Mouse (Mus musculus): ENCODE data around the gene Tanc1. TPM values are rescaled to one million over a fixed set of nuclear protein-coding genes. Genes with fewer than 3 reads are reported as not detected.

The Tanc1 gene
- polyA plus RNA-seq, 1 experiment from 2014 or later: 2.4 TPM

DNA sequence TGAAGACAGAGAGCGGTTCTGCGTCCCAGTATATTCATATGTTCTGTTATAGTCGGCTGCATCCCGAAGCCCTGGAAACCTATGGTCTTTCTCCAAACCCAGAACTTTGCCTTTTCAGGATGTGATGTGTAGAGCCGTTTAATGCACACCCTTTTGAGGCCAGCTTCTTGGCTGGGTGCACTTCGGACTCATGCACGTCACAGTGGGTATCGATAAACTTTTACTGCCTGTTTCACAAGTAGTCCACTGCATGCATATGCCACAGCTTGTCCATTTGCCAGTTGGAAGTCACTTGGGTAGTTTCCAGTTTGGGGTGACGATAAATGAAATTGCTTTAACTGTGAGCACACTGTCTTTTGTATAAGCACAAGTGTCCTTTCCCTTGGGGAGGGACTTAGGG lies 135.9 kb downstream of the Tanc1 start:
- Histone ChIP-seq H3K4me2 (no peak overlapping the region), H3K36me3 (replicated peaks) (no peaks in the 10 kb centered on the region), H3K27me3 (no peaks in the 10 kb centered on the region), H3K9me3 (replicated peaks) (no peaks in the 10 kb centered on the region), H3K4me3 (replicated peaks) (no peak overlapping the region), H3K4me1 (replicated peaks) (peaks cover 5% of the 10 kb centered on the region; the same call in 1 of the 2 replicates), H3K27ac (replicated peaks) (no peak overlapping the region), H3K9ac (no peak overlapping the region)
- WGBS (ENCODE audit: insufficient replicate concordance): 77% methylated on average over 9 of the region's 9 CpGs
- no peak for ATAC-seq (ENCODE audit: insufficient read depth)

GRCm38 (mm10) chr2:59749371-59749770 lies 137.5 kb downstream of the Tanc1 start:
- WGBS (ENCODE audit: insufficient replicate concordance): 22% methylated on average over 10 of the region's 10 CpGs
- H3K27ac ChIP-seq (replicated peaks): no peak overlapping the region
- H3K4me3 ChIP-seq (replicated peaks): no peak overlapping the region
- H3K27me3 ChIP-seq: no peaks in the 10 kb centered on the region
- H3K4me1 ChIP-seq (replicated peaks): 0 out of 2 replicates have a peak, but pooled peaks cover 5% of the 10 kb centered on the region
- H3K36me3 ChIP-seq (replicated peaks): no peaks in the 10 kb centered on the region
- no peak overlapping the region for H3K4me2 ChIP-seq
- H3K9ac ChIP-seq: no peak overlapping the region
- no peaks in the 10 kb centered on the region for H3K9me3 ChIP-seq (replicated peaks)
- ATAC-seq (ENCODE audit: insufficient read depth): no peak

DNA sequence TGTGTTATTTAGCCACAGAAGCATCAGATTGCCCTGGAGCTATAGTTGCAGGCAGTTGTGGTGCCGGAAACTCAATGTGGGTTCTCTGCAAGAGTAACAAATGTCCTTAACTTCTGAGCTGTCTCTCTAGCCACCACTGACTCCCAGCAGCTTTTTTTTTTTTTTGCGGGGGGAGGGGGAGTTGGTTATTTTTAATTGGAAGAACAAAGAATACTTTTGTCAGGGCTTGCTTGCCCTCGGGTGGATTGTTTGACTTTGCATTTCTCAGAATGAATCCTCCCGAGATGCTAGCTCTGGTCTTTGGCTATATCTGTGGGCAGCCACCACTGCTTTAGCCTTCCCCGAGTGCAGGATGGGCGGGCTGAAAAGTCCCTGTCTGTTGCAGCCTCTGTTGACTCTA lies 139.3 kb downstream of the Tanc1 start:
- Histone ChIP-seq H3K27ac (replicated peaks) (no peak overlapping the region), H3K9me3 (replicated peaks) (no peaks in the 10 kb centered on the region), H3K4me2 (no peak overlapping the region), H3K36me3 (replicated peaks) (no peaks in the 10 kb centered on the region), H3K4me1 (replicated peaks) (0 out of 2 replicates have a peak, but pooled peaks cover 2% of the 10 kb centered on the region), H3K4me3 (replicated peaks) (no peak overlapping the region), H3K27me3 (no peaks in the 10 kb centered on the region), H3K9ac (no peak overlapping the region)
- 64% methylated on average over 6 of the region's 6 CpGs for WGBS (ENCODE audit: insufficient replicate concordance)
- no peak for ATAC-seq (ENCODE audit: insufficient read depth)

GRCm38 (mm10) chr2:59752148-59752547 lies 140.3 kb downstream of the Tanc1 start:
- Histone ChIP-seq H3K4me1 (replicated peaks) (no peaks in the 10 kb centered on the region), H3K27me3 (no peaks in the 10 kb centered on the region), H3K36me3 (replicated peaks) (no peaks in the 10 kb centered on the region), H3K4me3 (replicated peaks) (no peak overlapping the region), H3K27ac (replicated peaks) (no peak overlapping the region), H3K9me3 (replicated peaks) (no peaks in the 10 kb centered on the region), H3K9ac (no peak overlapping the region), H3K4me2 (no peak overlapping the region)
- no peak for ATAC-seq (ENCODE audit: insufficient read depth)
- WGBS (ENCODE audit: insufficient replicate concordance): 69% methylated on average over 7 of the region's 7 CpGs

DNA sequence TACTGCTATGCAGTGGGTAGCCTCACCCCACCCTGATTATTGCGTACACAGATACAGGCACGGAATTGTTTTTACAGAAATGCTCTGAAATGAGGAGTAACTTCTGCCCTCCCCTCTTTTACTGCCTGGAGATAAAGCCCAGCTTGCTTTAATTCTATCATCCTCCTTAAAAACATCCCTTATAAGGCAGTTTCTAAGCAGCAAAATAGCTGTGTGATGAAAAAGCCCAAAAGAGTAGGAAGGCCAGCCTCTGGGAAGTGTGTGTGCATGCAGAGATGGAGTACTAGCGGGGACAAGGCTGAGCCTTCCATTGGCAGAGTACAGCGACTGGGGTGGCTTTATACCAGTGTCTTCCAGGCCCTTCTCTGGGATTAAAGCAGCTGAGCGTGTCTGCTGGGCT lies 140.9 kb downstream of the Tanc1 start:
- no peak for ATAC-seq (ENCODE audit: insufficient read depth)
- H3K4me1 ChIP-seq (replicated peaks): no peaks in the 10 kb centered on the region

GRCm38 (mm10) chr2:59756137-59756753 lies 144.4 kb downstream of the Tanc1 start:
- H3K9me3 ChIP-seq (replicated peaks): no peaks in the 10 kb centered on the region
- no peaks in the 10 kb centered on the region for H3K27me3 ChIP-seq
- H3K4me1 ChIP-seq (replicated peaks): no peaks in the 10 kb centered on the region
- no peak overlapping the region for H3K27ac ChIP-seq (replicated peaks)
- ATAC-seq (ENCODE audit: insufficient read depth): no peak
- H3K36me3 ChIP-seq (replicated peaks): no peaks in the 10 kb centered on the region
- 71% methylated on average over 13 of the region's 13 CpGs for WGBS (ENCODE audit: insufficient replicate concordance)
- H3K9ac ChIP-seq: no peak overlapping the region
- H3K4me2 ChIP-seq: no peak overlapping the region
- H3K4me3 ChIP-seq (replicated peaks): no peak overlapping the region

More for the DNA sequence above, 140.9 kb downstream of the Tanc1 start:
- H3K36me3 ChIP-seq (replicated peaks): no peaks in the 10 kb centered on the region
- 67% methylated on average over 5 of the region's 5 CpGs for WGBS (ENCODE audit: insufficient replicate concordance)
- no peak overlapping the region for H3K4me2 ChIP-seq
- H3K27me3 ChIP-seq: no peaks in the 10 kb centered on the region
- no peak overlapping the region for H3K4me3 ChIP-seq (replicated peaks)
- H3K9me3 ChIP-seq (replicated peaks): no peaks in the 10 kb centered on the region
- no peak overlapping the region for H3K27ac ChIP-seq (replicated peaks)
- no peak overlapping the region for H3K9ac ChIP-seq

DNA sequence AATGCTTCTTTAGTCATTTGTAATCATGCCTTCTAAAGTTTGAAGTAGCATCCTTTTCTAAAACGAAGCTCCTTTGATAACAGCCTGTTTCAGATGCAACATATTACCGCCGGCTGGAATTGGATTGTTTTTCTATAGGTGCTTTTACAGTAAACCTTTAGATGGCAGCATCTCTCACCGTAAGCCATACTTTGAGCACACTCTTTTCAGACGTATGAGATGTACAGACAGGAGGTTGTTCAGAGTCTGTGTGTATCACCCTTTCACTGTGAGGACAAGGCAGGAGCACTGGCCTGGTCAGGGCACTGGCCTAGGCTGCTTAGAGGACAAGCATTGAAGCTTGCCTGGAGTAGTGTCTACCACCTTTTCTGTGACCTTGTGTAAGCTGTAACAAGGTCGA lies 145.2 kb downstream of the Tanc1 start:
- H3K9me3 ChIP-seq (replicated peaks): no peaks in the 10 kb centered on the region
- H3K36me3 ChIP-seq (replicated peaks): no peaks in the 10 kb centered on the region
- no peak overlapping the region for H3K4me2 ChIP-seq
- H3K4me3 ChIP-seq (replicated peaks): no peak overlapping the region
- no peak overlapping the region for H3K9ac ChIP-seq
- no peak for ATAC-seq (ENCODE audit: insufficient read depth)
- no peaks in the 10 kb centered on the region for H3K27me3 ChIP-seq
- 58% methylated on average over 6 of the region's 6 CpGs for WGBS (ENCODE audit: insufficient replicate concordance)
- no peak overlapping the region for H3K27ac ChIP-seq (replicated peaks)
- no peaks in the 10 kb centered on the region for H3K4me1 ChIP-seq (replicated peaks)

- H3K4me3 ChIP-seq (replicated peaks): no peak overlapping the region
- H3K27ac ChIP-seq (replicated peaks): no peak overlapping the region
- H3K36me3 ChIP-seq (replicated peaks): no peaks in the 10 kb centered on the region
- H3K9me3 ChIP-seq (replicated peaks): no peaks in the 10 kb centered on the region
- no peak for ATAC-seq (ENCODE audit: insufficient read depth)
- H3K27me3 ChIP-seq: no peaks in the 10 kb centered on the region
- 70% methylated on average over 9 of the region's 9 CpGs for WGBS (ENCODE audit: insufficient replicate concordance)
- no peaks in the 10 kb centered on the region for H3K4me1 ChIP-seq (replicated peaks)
- no peak overlapping the region for H3K4me2 ChIP-seq
- H3K9ac ChIP-seq: no peak overlapping the region
Observed at GRCm38 (mm10) chr2:59758139-59758918, 146.5 kb downstream of the Tanc1 start.

- H3K9ac ChIP-seq: no peak overlapping the region
- WGBS (ENCODE audit: insufficient replicate concordance): 73% methylated on average over 4 of the region's 4 CpGs
- ATAC-seq (ENCODE audit: insufficient read depth): no peak
- no peaks in the 10 kb centered on the region for H3K27me3 ChIP-seq
- no peak overlapping the region for H3K27ac ChIP-seq (replicated peaks)
- H3K4me3 ChIP-seq (replicated peaks): no peak overlapping the region
- H3K4me1 ChIP-seq (replicated peaks): no peaks in the 10 kb centered on the region
- H3K36me3 ChIP-seq (replicated peaks): no peaks in the 10 kb centered on the region
- H3K9me3 ChIP-seq (replicated peaks): no peaks in the 10 kb centered on the region
- H3K4me2 ChIP-seq: no peak overlapping the region
Observed at GRCm38 (mm10) chr2:59760731-59761130, 148.9 kb downstream of the Tanc1 start.

GRCm38 (mm10) chr2:59761183-59761582 lies 149.3 kb downstream of the Tanc1 start:
- Histone ChIP-seq H3K9ac (no peak overlapping the region), H3K4me1 (replicated peaks) (no peaks in the 10 kb centered on the region), H3K4me3 (replicated peaks) (no peak overlapping the region), H3K36me3 (replicated peaks) (no peaks in the 10 kb centered on the region), H3K27ac (replicated peaks) (no peak overlapping the region), H3K4me2 (no peak overlapping the region), H3K9me3 (replicated peaks) (no peaks in the 10 kb centered on the region), H3K27me3 (no peaks in the 10 kb centered on the region)
- ATAC-seq (ENCODE audit: insufficient read depth): no peak
- WGBS (ENCODE audit: insufficient replicate concordance): 67% methylated on average over 12 of the region's 12 CpGs

DNA sequence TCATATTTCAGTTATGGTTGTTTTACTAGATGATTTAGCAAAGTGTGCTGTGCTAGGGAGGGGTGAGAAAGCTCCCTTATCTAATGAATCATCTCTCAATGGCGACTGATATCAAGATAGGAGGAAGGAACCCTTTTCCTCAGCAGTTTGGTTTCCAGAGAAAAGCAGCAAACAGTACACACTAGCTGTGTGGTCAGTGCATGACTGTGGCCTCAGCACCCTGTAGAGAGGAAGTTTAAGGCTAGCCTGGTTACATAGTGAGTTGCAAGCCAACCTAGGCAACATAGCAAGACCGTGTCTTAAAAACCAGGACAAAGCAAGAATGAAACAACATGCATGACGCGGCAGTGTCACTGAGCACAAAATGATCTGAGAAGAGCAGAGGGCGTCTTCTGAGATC lies 150.4 kb downstream of the Tanc1 start:
- ATAC-seq (ENCODE audit: insufficient read depth): no peak
- H3K27ac ChIP-seq (replicated peaks): no peak overlapping the region
- H3K9ac ChIP-seq: no peak overlapping the region
- H3K27me3 ChIP-seq: no peaks in the 10 kb centered on the region
- no peaks in the 10 kb centered on the region for H3K9me3 ChIP-seq (replicated peaks)
- no peaks in the 10 kb centered on the region for H3K4me1 ChIP-seq (replicated peaks)
- H3K4me2 ChIP-seq: no peak overlapping the region
- WGBS (ENCODE audit: insufficient replicate concordance): 59% methylated on average over 5 of the region's 5 CpGs
- H3K4me3 ChIP-seq (replicated peaks): no peak overlapping the region
- no peaks in the 10 kb centered on the region for H3K36me3 ChIP-seq (replicated peaks)
